Mouse (Mus musculus) CH12.LX (cell line): ENCODE data around the gene Pros1. TPM values are rescaled to one million over a fixed set of nuclear protein-coding genes. Genes with fewer than 3 reads are reported as not detected.

Experiments used
- DNase-seq: peaks from one replicate; pipeline ENCODE4 v3.0.0-alpha.2; 2013; ENCODE audit errors: extremely low read depth
- H3K27ac ChIP-seq: 2 replicates; pipeline ENCODE4 v1.5.1; 2012; ENCODE audit warnings: low read depth, mild to moderate bottlenecking, control low read depth, moderate library complexity; ENCODE audit not compliant: insufficient read depth
- H3K27me3 ChIP-seq: replicated peaks from 2 replicates; pipeline ENCODE3; 2012; ENCODE audit warnings: inconsistent platforms
- H3K36me3 ChIP-seq, 2 experiments: replicated peaks in 1 of 2; 2 replicates each; pipeline versions ENCODE3 to v1.6.1; 2012; ENCODE audit warnings: inconsistent platforms in 1 of 2, low read length in 1 of 2, mild to moderate bottlenecking in 1 of 2, mixed read lengths in 1 of 2, moderate library complexity in 1 of 2; ENCODE audit not compliant: control insufficient read depth in 1 of 2, insufficient read depth in 1 of 2
- H3K4me1 ChIP-seq, 2 experiments: 2 replicates each; pipeline ENCODE4 v1.6.1; 2012; ENCODE audit warnings: inconsistent platforms in 1 of 2, moderate library complexity in 1 of 2; ENCODE audit not compliant: insufficient read depth in 2 of 2, control insufficient read depth in 1 of 2
- H3K4me2 ChIP-seq: 2 replicates; pipeline ENCODE4 v1.6.1; 2012; ENCODE audit warnings: low read depth, mild to moderate bottlenecking, control low read depth; ENCODE audit not compliant: poor library complexity, insufficient read depth, severe bottlenecking
- H3K4me3 ChIP-seq, 3 experiments: fragments of 150-350 bp in 1 of 3; sonication (generic) in 1 of 3; replicated peaks in 1 of 3; 2 replicates each; pipeline versions ENCODE3 to v1.5.1; 2011 to 2012; ENCODE audit warnings: low read depth in 2 of 3, low read length in 2 of 3, mild to moderate bottlenecking in 2 of 3, moderate library complexity in 2 of 3, control low read depth in 1 of 3, improper control_type of control experiment in 1 of 3, inconsistent platforms in 1 of 3, mixed read lengths in 1 of 3; ENCODE audit not compliant: poor library complexity in 1 of 3
- H3K79me2 ChIP-seq: replicated peaks from 2 replicates; pipeline ENCODE4 v1.6.1; 2012; ENCODE audit warnings: mild to moderate bottlenecking, moderate library complexity; ENCODE audit not compliant: control insufficient read depth, poor library complexity, insufficient read depth, severe bottlenecking; ENCODE audit errors: extremely low read depth
- H3K9ac ChIP-seq: 2 replicates; pipeline ENCODE4 v1.6.1; 2012; ENCODE audit warnings: low read depth, mild to moderate bottlenecking, control low read depth, moderate library complexity; ENCODE audit not compliant: insufficient read depth
- H3K9me3 ChIP-seq: replicated peaks from 2 replicates; pipeline ENCODE3; 2012; ENCODE audit warnings: low read length, inconsistent platforms, mixed read lengths
- BHLHE40 ChIP-seq: IDR thresholded peaks from 2 replicates; pipeline ENCODE4 v1.6.1; 2011; ENCODE audit warnings: mild to moderate bottlenecking, low read depth, low read length, improper control_type of control experiment
- CHD1 ChIP-seq: IDR thresholded peaks from 2 replicates; pipeline ENCODE4 v1.6.1; 2012; ENCODE audit warnings: low read depth, low read length, improper control_type of control experiment, inconsistent platforms
- CHD2 ChIP-seq: IDR thresholded peaks from 2 replicates; pipeline ENCODE4 v1.6.1; 2011; ENCODE audit warnings: low read length, improper control_type of control experiment
- CTCF ChIP-seq, 2 experiments: IDR thresholded peaks in 1 of 2; conservative IDR thresholded peaks in 1 of 2; 2 replicates each; pipeline ENCODE4 v1.5.1; 2011 to 2012; ENCODE audit warnings: low read depth in 2 of 2, low read length in 2 of 2, improper control_type of control experiment in 1 of 2, inconsistent platforms in 1 of 2, mild to moderate bottlenecking in 1 of 2, moderate library complexity in 1 of 2
- E2F4 ChIP-seq: IDR thresholded peaks from 2 replicates; pipeline ENCODE4 v1.6.1; 2011; ENCODE audit warnings: low read depth, low read length, improper control_type of control experiment; ENCODE audit not compliant: insufficient replicate concordance
- ELF1 ChIP-seq: IDR thresholded peaks from 2 replicates; pipeline ENCODE4 v1.6.1; 2014; ENCODE audit warnings: low read depth, mild to moderate bottlenecking, inconsistent platforms, low read length, improper control_type of control experiment
- ETS1 ChIP-seq: conservative IDR thresholded peaks from 2 replicates; pipeline ENCODE4 v1.6.1; 2012; ENCODE audit warnings: low read depth, mild to moderate bottlenecking, inconsistent platforms, low read length, improper control_type of control experiment, moderate library complexity
- HCFC1 ChIP-seq: IDR thresholded peaks from 2 replicates; pipeline ENCODE4 v1.6.1; 2012; ENCODE audit warnings: low read depth, mild to moderate bottlenecking, inconsistent platforms, low read length, improper control_type of control experiment
- IRF4 ChIP-seq: IDR thresholded peaks from 2 replicates; pipeline ENCODE4 v1.6.1; 2014; ENCODE audit warnings: low read depth, mild to moderate bottlenecking, inconsistent platforms, low read length, improper control_type of control experiment
- JUND ChIP-seq: conservative IDR thresholded peaks from 2 replicates; pipeline ENCODE4 v1.6.1; 2011; ENCODE audit warnings: low read depth, low read length, improper control_type of control experiment
- KAT2A ChIP-seq: IDR thresholded peaks from 2 replicates; pipeline ENCODE4 v1.6.1; 2012; ENCODE audit warnings: low read length, improper control_type of control experiment, inconsistent platforms; ENCODE audit not compliant: insufficient replicate concordance
- MAX ChIP-seq: IDR thresholded peaks from 2 replicates; pipeline ENCODE4 v1.6.1; 2011; ENCODE audit warnings: low read length, improper control_type of control experiment
- MAZ ChIP-seq: IDR thresholded peaks from 2 replicates; pipeline ENCODE4 v1.6.1; 2012; ENCODE audit warnings: low read depth, mild to moderate bottlenecking, inconsistent platforms, low read length, improper control_type of control experiment, moderate library complexity
- POLR2A ChIP-seq: IDR thresholded peaks from 2 replicates; pipeline ENCODE4 v1.6.1; 2011; ENCODE audit warnings: low read depth, mild to moderate bottlenecking, improper control_type of control experiment, low read length
- RAD21 ChIP-seq: IDR thresholded peaks from 2 replicates; pipeline ENCODE4 v1.6.1; 2011; ENCODE audit warnings: low read depth, mild to moderate bottlenecking, low read length, improper control_type of control experiment, moderate library complexity
- TCF12 ChIP-seq: IDR thresholded peaks from 2 replicates; pipeline ENCODE4 v1.6.1; 2014; ENCODE audit warnings: low read depth, mild to moderate bottlenecking, inconsistent platforms, low read length, improper control_type of control experiment
- UBTF ChIP-seq: IDR thresholded peaks from 2 replicates; pipeline ENCODE4 v1.6.1; 2012; ENCODE audit warnings: low read depth, mild to moderate bottlenecking, inconsistent platforms, low read length, improper control_type of control experiment, moderate library complexity
- ZC3H11A ChIP-seq: IDR thresholded peaks from 2 replicates; pipeline ENCODE4 v1.6.1; 2012; ENCODE audit warnings: low read depth, mild to moderate bottlenecking, inconsistent platforms, low read length, improper control_type of control experiment
- ZMIZ1 ChIP-seq: IDR thresholded peaks from 2 replicates; pipeline ENCODE4 v1.6.1; 2012; ENCODE audit warnings: low read depth, mild to moderate bottlenecking, inconsistent platforms, low read length, improper control_type of control experiment
- ZNF384 ChIP-seq: IDR thresholded peaks from 2 replicates; pipeline ENCODE4 v1.6.1; 2012; ENCODE audit warnings: low read depth, low read length, improper control_type of control experiment, inconsistent platforms
- dilution Hi-C: fragments of 300-500 bp; cut with MboI; formaldehyde crosslinking; loops from 2 replicates; pipeline ENCODE4 v1.14.3; 2020; ENCODE audit warnings: low sequenced_read_pairs; ENCODE audit not compliant: extremely low pct_unique_long_range_greater_than_20kb, extremely low pct_ligation_motif_present
- in situ Hi-C: fragments of 300-500 bp; cut with MboI; formaldehyde crosslinking; loops from 3 replicates; pipeline ENCODE4 v1.14.3; 2019; ENCODE audit warnings: low sequenced_read_pairs, low pct_ligation_motif_present, low pct_unique_long_range_greater_than_20kb, mixed read lengths
- polyA plus RNA-seq: library from polyadenylated mRNA; unstranded; fragments of >175 nt; gene quantifications from 2 replicates; pipeline ENCODE4 v1.2.1, GENCODE M21; 2012; ENCODE audit warnings: low read depth; ENCODE audit not compliant: insufficient read length
- total RNA-seq, 2 experiments: library from RNA; depleted of rRNA; stranded (reverse); fragments of 300-350 nt in 1 of 2; fragments of >200 nt in 1 of 2; gene quantifications; 2 replicates each; pipeline ENCODE4 v1.2.3; 2012 to 2014

Pros1 gene
- total and polyA plus RNA-seq, 3 experiments = 1.3 to 9.7 (median 1.6) TPM

DNA sequence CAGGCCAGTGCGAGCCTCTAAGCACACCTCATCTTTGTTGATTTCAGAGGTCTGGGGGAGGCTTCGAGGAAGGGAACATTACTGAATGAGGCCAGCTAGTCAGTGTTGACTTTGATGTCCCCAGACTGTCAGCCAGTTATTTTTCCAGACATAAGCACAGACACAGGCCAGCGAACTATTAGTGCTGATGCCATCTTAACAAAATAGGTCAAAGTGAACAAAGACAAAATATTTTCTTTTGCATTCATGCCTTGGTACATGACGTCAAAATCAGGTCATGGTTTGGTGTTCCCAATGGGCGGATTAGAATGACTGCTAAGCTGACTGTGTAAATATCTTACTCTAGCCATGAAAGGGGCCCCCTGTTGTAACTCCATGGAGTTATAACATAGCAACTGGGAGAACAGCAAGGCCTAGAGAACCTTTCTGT, 18.6 kb downstream of the Pros1 start:
- H3K9me3 ChIP-seq = no peaks in the 10 kb centered on the region
- in situ Hi-C loops (no loop called here), dilution Hi-C loops (no loop called here)
- no peak overlapping the region for H3K4me2 ChIP-seq
- no peak overlapping the region for H3K4me3 ChIP-seq
- no peaks in the 10 kb centered on the region for H3K36me3 ChIP-seq
- H3K27me3 ChIP-seq = no peaks in the 10 kb centered on the region
- TF ChIP-seq RAD21 (no peak), IRF4 (no peak), TCF12 (no peak), UBTF (no peak), BHLHE40 (no peak), ZMIZ1 (no peak), MAZ (no peak), POLR2A (no peak), JUND (no peak), HCFC1 (no peak), ZC3H11A (no peak), KAT2A (no peak), CHD2 (no peak), ELF1 (no peak), ZNF384 (no peak), ETS1 (no peak), MAX (no peak), CTCF (conservative IDR thresholded peaks at IDR 0.05 in 1 of 2, IDR thresholded peaks at IDR 0.05 in 1 of 2; ENCODE audit: low read depth in 2 of 2, low read length in 2 of 2) (no peak)
- no peak overlapping the region for H3K27ac ChIP-seq
- H3K79me2 ChIP-seq = no peaks in the 10 kb centered on the region
- DNase-seq = no peak
- H3K4me1 ChIP-seq = no peaks in the 10 kb centered on the region
- H3K9ac ChIP-seq = no peak overlapping the region

DNA sequence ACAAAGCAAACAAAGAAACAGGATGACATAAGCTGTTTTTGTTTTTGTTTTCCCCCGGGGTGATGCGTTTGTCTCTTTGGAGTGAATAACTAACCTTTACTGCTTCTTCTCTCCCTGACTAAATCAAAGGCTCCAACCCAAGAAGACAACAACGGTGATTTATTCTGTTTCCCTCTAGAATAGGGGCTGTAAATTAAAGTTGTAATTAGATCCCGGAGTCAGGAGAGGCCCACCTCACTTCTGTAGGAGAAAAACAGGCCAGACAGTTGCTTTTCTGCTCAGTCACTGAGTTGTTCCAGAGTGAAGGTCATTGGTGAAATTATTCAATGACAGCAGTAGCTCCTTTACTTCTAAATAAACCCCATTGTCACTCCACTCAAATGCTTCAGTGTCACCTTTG, 19.1 kb downstream of the Pros1 start:
- dilution Hi-C loops (no loop called here), in situ Hi-C loops (no loop called here)
- Histone ChIP-seq H3K36me3 (no peaks in the 10 kb centered on the region), H3K27ac (no peak overlapping the region), H3K9me3 (no peaks in the 10 kb centered on the region), H3K4me1 (no peaks in the 10 kb centered on the region), H3K79me2 (no peaks in the 10 kb centered on the region), H3K4me3 (no peak overlapping the region), H3K27me3 (no peaks in the 10 kb centered on the region), H3K4me2 (no peak overlapping the region)
- no peak for DNase-seq
- no peak for TF ChIP-seq MAX
- no peak for TF ChIP-seq JUND
- no peak for TF ChIP-seq E2F4
- TF ChIP-seq CHD1 = no peak
- TF ChIP-seq, all 38 proteins: peak for 0
- no peak overlapping the region for H3K9ac ChIP-seq
